Mouse (Mus musculus): ENCODE measurements around the gene Cab39l.

- TF ChIP-seq CTCF (IDR thresholded peaks at IDR 0.05; ENCODE audit: low read depth) (no peak), EP300 (IDR thresholded peaks at IDR 0.05; ENCODE audit: low read depth) (no peak)
Observed at GRCm38 (mm10) chr14:59592593-59592992, 151.8 kb downstream of the Cab39l start.

Data from liver, embryonic 14.5 days (tissue).